Mouse (Mus musculus): ENCODE measurements around the gene Cx3cr1. TPM values are rescaled to one million over a fixed set of nuclear protein-coding genes. Genes with fewer than 3 reads are reported as not detected.

Gene Cx3cr1
- polyA plus RNA-seq, 1 experiment from 2014 or later, result 7.8 TPM

DNA sequence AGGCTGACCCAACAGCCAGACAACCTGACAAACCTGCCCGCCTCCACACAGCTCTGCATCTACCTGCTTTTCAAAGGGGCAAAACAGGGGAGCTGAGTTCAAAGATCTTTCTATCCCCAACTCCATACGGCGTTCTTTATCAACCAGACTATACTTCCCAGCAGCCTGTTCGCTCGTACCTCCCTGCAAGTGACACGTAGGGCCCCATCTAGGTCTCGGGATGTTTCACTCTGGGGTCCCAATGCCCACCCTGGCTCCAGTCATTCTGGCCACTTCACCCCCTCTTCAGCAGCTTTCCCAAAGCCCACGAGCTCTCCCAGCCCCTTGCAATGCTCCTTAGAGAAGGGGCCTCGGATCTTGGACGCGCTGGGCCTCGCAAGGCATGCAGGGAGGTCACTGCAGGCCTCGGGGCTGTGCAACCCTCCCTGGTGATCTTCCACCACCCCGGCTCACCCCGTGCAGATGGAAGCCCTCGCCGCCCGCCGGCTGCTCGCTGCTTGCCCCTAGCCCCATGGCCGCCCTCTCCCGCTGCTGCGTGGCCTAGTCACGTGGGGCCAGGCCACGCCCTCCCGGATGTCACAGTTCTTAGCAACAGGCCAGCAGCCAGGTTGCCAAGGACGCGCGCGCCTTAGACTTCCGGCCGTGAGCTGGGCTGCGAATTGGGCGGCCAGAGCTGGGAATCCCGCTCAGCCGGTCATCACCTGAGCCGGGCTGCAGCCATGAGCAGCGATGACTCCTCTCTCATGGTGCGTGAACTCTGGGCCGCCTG lies 132.5 kb downstream of the Cx3cr1 start, which contains the start of the genes Gorasp1 and Ttc21a:
Gene Gorasp1 (minus strand): TSS at position 561 of the 769 bp plus-strand sequence.
Gene Ttc21a (plus strand): TSS at position 602 of the 769 bp plus-strand sequence.
- Histone ChIP-seq H3K4me1 (peaks cover 17% of the 10 kb centered on the region), H3K27ac (no peak within 1 kb of the TSS), H3K27me3 (replicated peaks) (no peaks in the 10 kb centered on the region), H3K4me2 (replicated peaks) (peak within 1 kb of the TSS; percentile 77), H3K9ac (peak within 1 kb of the TSS; percentile 87), H3K4me3 (peak within 1 kb of the TSS; percentile 55), H3K9me3 (no peaks in the 10 kb centered on the region), H3K36me3 (peaks cover 3% of the 10 kb centered on the region; the same call in 1 of the 2 replicates)
- ATAC-seq (ENCODE audit: low FRiP score, low read depth), result peak; percentile 98
- 3% methylated on average over 40 of the region's 40 CpGs for WGBS

DNA sequence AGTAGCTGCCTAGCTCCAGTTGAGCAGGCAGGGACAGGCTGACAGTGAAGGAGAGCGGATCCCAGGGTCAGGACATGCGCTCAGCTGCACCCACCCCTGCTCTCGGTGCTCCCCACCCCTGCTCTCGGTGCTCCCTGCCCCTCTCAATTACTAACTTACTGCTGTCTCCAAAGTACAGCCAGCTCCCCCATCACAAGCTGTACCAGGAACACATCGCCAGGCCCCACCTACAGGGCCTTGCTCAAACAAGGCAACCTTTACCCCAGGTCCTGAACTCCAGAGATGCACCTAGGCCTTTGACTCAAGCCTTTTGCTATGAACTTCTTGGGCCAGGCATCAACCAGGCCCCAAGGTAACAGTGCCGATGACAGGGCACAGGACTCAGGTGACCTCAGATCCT lies 136.0 kb downstream of the Cx3cr1 start:
- H3K4me3 ChIP-seq, result no peak overlapping the region
- no peaks in the 10 kb centered on the region for H3K27me3 ChIP-seq (replicated peaks)
- H3K36me3 ChIP-seq, result peaks cover 28% of the 10 kb centered on the region
- H3K9me3 ChIP-seq, result no peaks in the 10 kb centered on the region
- H3K27ac ChIP-seq, result no peak overlapping the region
- H3K9ac ChIP-seq, result no peak overlapping the region
- no peak overlapping the region for H3K4me2 ChIP-seq (replicated peaks)
- H3K4me1 ChIP-seq, result peaks cover 17% of the 10 kb centered on the region
- WGBS, result 94% methylated on average over 6 of the region's 6 CpGs
- no peak for ATAC-seq (ENCODE audit: low FRiP score, low read depth)

DNA sequence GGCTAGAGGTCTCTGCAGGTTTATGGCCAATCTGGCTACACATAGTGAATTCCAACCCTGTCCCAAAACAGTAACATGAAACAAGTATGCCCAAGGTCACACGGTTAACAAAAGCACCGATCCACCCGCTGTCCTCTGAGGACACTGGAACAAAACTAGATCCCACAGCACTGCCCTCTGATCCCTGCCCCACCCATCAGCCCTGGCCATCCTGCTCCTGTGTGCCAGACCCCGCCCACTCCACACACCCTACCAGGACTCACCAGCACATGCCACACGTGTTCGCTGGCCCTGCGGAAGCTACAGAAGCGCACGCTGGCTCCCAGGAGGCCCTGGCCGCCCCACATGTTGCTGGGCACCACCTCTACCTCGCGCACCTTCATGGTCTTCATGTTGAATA lies 137.3 kb downstream of the Cx3cr1 start:
- Histone ChIP-seq H3K4me3 (no peak overlapping the region), H3K27me3 (replicated peaks) (no peaks in the 10 kb centered on the region), H3K9me3 (no peaks in the 10 kb centered on the region), H3K27ac (no peak overlapping the region), H3K4me1 (peaks cover 10% of the 10 kb centered on the region), H3K9ac (no peak overlapping the region), H3K4me2 (replicated peaks) (no peak overlapping the region), H3K36me3 (peaks cover 39% of the 10 kb centered on the region)
- no peak for ATAC-seq (ENCODE audit: low FRiP score, low read depth)
- WGBS, result 93% methylated on average over 12 of the region's 12 CpGs

DNA sequence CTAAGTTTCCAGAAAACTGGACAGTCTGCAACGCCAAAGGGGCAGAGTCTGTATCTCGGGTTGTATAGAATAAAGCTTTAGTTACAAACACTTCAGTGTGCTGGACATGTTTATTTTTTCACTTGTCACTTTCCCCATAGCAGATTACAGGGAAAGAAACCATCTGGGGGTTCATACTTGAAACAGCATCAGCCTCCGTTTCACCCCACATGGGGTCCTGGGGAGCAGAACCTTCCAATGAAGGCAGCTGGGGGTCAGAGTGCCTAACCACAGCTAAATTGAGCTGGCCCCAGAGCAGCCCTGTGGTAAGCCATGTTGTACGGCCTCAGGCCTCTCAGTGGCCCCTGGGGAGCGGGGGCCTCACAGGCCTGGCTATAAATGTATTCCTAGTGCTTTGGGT lies 143.2 kb downstream of the Cx3cr1 start:
- Histone ChIP-seq H3K4me2 (replicated peaks) (no peak overlapping the region), H3K36me3 (peaks cover 82% of the 10 kb centered on the region), H3K9me3 (no peaks in the 10 kb centered on the region), H3K27ac (no peak overlapping the region), H3K27me3 (replicated peaks) (no peaks in the 10 kb centered on the region), H3K4me3 (no peak overlapping the region), H3K4me1 (no peaks in the 10 kb centered on the region), H3K9ac (no peak overlapping the region)
- WGBS, result 92% methylated on average over 5 of the region's 5 CpGs
- ATAC-seq (ENCODE audit: low FRiP score, low read depth), result no peak

DNA sequence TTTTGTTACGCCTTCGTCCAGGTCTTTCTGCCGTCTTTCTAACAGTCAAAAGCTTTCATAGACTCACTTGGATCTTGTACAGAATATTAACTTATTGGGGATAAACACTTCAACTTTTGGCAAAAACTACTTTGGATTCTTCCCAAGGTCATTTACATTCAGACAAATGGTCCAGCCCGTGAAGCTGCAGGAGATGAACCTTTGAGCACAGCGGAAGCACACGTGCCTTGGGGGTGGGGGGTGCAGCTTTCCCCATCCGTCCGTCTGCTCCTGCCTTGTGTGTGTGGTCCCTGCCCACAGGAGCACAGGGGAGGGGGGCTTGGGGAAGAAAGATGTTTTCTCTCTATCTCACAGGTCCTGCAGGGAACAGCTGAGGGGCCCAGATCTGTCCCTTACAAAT lies 143.9 kb downstream of the Cx3cr1 start:
- peaks cover 79% of the 10 kb centered on the region for H3K36me3 ChIP-seq
- WGBS, result 87% methylated on average over 8 of the region's 8 CpGs

DNA sequence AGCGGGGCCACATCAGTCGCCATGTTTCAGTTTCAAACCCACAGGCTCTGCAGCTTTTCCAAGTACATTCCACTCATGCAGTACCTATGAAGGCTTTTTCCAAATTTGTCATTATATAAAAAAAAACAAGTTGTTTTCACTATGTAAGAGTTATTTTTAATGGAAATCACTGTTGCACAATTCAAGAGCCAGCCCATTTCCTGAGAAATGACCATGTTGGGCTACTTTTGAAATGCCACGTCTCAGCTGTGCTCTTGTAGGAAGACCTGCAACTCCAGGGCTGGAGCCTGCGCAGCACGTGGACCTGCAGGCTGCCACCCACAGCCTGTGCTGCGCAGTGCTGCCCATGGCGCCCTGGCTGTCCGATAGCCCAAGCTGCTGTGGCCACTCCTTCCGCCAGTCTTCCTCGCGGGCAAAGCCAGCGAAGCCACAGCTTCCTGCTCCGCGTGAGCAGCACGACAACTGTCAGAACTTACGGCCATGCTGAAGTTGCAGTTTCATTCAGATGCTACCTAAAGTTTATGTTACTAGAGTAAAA lies 144.5 kb downstream of the Cx3cr1 start:
- H3K9ac ChIP-seq, result no peak overlapping the region
- no peaks in the 10 kb centered on the region for H3K4me1 ChIP-seq
- peaks cover 80% of the 10 kb centered on the region for H3K36me3 ChIP-seq
- 95% methylated on average over 16 of the region's 16 CpGs for WGBS
- H3K4me3 ChIP-seq, result no peak overlapping the region
- H3K9me3 ChIP-seq, result no peaks in the 10 kb centered on the region
- no peaks in the 10 kb centered on the region for H3K27me3 ChIP-seq (replicated peaks)
- H3K27ac ChIP-seq, result no peak overlapping the region
- no peak overlapping the region for H3K4me2 ChIP-seq (replicated peaks)
- no peak for ATAC-seq (ENCODE audit: low FRiP score, low read depth)

More for the DNA sequence above, 143.9 kb downstream of the Cx3cr1 start:
- ATAC-seq (ENCODE audit: low FRiP score, low read depth), result no peak
- Histone ChIP-seq H3K9ac (no peak overlapping the region), H3K4me1 (no peaks in the 10 kb centered on the region), H3K27ac (no peak overlapping the region), H3K4me2 (replicated peaks) (no peak overlapping the region), H3K9me3 (no peaks in the 10 kb centered on the region), H3K4me3 (no peak overlapping the region), H3K27me3 (replicated peaks) (no peaks in the 10 kb centered on the region)

DNA sequence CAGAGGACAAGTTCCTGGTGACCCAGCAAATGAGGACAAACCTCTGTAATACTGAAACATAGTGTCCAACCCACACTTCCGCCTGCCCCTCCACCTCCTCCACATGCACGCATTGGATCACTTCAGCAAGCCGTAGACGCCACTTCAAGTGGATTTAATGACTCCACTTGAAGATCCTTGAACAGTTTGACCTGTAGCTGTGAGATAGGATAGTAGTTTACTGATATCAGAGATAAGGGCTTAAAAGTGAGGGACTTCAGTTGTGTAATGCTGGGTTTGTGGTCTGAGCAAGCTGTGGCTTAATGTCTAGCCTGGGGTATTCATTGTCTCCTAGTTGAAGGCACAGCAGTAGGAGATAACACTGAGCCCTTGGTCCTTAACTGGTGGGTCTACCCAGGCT lies 146.2 kb downstream of the Cx3cr1 start:
- Histone ChIP-seq H3K9ac (no peak overlapping the region), H3K36me3 (peaks cover 80% of the 10 kb centered on the region), H3K4me3 (no peak overlapping the region), H3K27me3 (replicated peaks) (no peaks in the 10 kb centered on the region), H3K27ac (no peak overlapping the region), H3K4me1 (no peaks in the 10 kb centered on the region), H3K4me2 (replicated peaks) (no peak overlapping the region), H3K9me3 (no peaks in the 10 kb centered on the region)
- ATAC-seq (ENCODE audit: low FRiP score, low read depth), result no peak
- WGBS, result 94% methylated on average over 4 of the region's 4 CpGs

DNA sequence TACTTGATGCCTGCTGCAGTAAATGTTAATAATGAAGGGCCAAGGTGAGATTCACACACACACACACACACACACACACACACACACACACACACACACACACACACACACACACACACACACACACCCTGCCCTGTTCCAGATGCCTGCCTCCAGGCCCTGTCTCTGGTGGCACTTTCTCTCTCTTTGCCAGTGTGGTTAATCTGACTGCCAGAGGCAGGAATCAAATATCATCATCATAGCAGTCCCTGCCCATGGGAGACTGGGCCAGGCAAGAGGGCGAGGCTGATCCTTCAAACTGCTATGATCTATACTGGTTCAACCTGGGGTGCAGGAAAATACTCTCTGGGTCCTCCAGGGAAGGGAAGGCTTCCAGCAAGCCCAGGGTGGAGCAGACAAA lies 149.8 kb downstream of the Cx3cr1 start:
- H3K4me1 ChIP-seq, result no peaks in the 10 kb centered on the region
- no peaks in the 10 kb centered on the region for H3K27me3 ChIP-seq (replicated peaks)
- WGBS, result 90% methylated on average over 1 of the region's 1 CpGs
- no peak for ATAC-seq (ENCODE audit: low FRiP score, low read depth)
- H3K36me3 ChIP-seq, result peaks cover 74% of the 10 kb centered on the region
- no peak overlapping the region for H3K4me3 ChIP-seq
- no peaks in the 10 kb centered on the region for H3K9me3 ChIP-seq
- H3K9ac ChIP-seq, result no peak overlapping the region
- H3K27ac ChIP-seq, result no peak overlapping the region
- no peak overlapping the region for H3K4me2 ChIP-seq (replicated peaks)

DNA sequence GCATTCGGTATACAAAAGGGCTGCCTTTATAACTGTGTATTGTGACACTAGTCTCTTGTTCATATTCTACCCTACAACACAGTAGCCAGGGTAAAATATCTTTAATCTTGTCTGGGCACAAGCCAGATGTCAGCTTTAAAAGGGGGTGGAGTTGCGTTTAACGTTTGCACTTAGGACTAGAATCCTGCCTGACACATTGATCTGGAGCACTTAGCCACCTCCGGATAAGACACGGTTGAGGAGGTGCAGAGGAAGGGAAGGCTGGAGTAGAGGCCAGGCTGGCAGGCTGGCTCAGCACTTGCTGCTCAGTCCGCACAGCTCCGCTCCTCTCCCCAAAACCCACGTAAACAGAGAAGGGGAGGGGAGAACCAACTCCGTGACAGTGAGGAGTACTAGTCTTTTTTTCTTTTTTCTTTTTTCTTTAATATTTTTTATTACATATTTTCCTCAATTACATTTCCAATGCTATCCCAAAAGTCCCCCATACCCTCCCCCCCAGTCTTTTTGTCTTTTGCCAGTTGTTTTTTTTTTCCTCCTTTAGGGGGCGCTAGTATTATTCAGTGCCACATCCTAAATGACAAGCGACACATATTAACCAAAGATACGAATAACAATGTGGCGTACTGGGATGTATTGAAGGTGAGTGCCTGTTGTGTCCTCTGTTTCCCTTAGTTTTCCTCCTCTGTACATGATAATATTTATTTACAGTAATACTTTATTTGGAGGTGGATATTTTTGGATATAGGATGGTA lies 156.4 kb downstream of the Cx3cr1 start:
- H3K4me2 ChIP-seq (replicated peaks), result no peak overlapping the region
- no peaks in the 10 kb centered on the region for H3K9me3 ChIP-seq
- H3K36me3 ChIP-seq, result peaks cover 86% of the 10 kb centered on the region
- no peaks in the 10 kb centered on the region for H3K27me3 ChIP-seq (replicated peaks)
- no peaks in the 10 kb centered on the region for H3K4me1 ChIP-seq
- no peak overlapping the region for H3K27ac ChIP-seq
- WGBS, result 80% methylated on average over 13 of the region's 13 CpGs
- no peak overlapping the region for H3K9ac ChIP-seq
- ATAC-seq (ENCODE audit: low FRiP score, low read depth), result no peak
- no peak overlapping the region for H3K4me3 ChIP-seq

DNA sequence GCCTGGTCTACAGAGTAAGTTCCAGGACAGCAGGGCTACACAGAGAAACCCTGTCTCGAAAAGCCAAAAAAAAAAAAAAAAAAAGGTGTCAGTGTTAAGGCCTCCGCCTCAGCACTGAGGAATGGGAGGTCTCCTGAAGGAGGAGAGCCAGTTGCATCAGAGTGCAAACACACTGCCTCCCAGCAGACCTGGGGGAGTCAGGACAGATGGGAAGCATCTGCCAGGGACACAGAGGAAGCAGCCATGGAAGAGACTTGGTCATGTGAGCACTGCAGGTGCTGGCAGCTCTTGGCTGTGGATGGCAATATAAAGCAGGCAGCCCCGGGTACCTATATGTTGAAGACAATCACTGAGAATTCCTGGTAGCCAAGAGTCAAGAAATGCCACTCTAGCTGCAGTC lies 159.7 kb downstream of the Cx3cr1 start:
- Histone ChIP-seq H3K9ac (no peak overlapping the region), H3K27me3 (replicated peaks) (no peaks in the 10 kb centered on the region), H3K36me3 (peaks cover 93% of the 10 kb centered on the region), H3K9me3 (no peaks in the 10 kb centered on the region), H3K4me2 (replicated peaks) (no peak overlapping the region), H3K4me1 (no peaks in the 10 kb centered on the region), H3K4me3 (no peak overlapping the region), H3K27ac (no peak overlapping the region)
- 83% methylated on average over 3 of the region's 3 CpGs for WGBS
- ATAC-seq (ENCODE audit: low FRiP score, low read depth), result no peak

DNA sequence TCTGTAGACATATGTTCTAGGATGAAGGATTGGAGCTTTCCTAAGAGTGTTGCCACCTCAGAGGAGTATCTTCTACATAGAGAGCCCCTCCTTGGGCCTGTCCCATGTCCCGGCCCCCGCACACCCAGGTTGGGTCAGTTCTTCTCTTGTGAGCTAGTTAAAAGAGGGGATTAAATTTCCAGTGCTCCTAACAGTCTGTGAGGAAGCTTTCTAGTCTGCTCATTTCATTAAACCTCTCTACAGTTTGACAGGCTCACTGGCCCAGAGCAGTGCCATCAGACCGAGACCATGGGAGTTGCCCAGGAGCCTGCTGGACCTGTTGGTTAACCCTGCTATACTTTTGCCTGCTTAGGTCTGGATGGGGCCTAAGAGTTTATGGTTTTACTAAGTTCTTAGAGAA lies 161.0 kb downstream of the Cx3cr1 start:
- H3K36me3 ChIP-seq, result peaks cover 91% of the 10 kb centered on the region
- ATAC-seq (ENCODE audit: low FRiP score, low read depth), result no peak
- H3K4me3 ChIP-seq, result no peak overlapping the region
- 94% methylated on average over 3 of the region's 3 CpGs for WGBS
- no peaks in the 10 kb centered on the region for H3K9me3 ChIP-seq
- H3K27ac ChIP-seq, result no peak overlapping the region
- no peaks in the 10 kb centered on the region for H3K4me1 ChIP-seq
- no peak overlapping the region for H3K9ac ChIP-seq
- H3K27me3 ChIP-seq (replicated peaks), result no peaks in the 10 kb centered on the region
- H3K4me2 ChIP-seq (replicated peaks), result no peak overlapping the region

DNA sequence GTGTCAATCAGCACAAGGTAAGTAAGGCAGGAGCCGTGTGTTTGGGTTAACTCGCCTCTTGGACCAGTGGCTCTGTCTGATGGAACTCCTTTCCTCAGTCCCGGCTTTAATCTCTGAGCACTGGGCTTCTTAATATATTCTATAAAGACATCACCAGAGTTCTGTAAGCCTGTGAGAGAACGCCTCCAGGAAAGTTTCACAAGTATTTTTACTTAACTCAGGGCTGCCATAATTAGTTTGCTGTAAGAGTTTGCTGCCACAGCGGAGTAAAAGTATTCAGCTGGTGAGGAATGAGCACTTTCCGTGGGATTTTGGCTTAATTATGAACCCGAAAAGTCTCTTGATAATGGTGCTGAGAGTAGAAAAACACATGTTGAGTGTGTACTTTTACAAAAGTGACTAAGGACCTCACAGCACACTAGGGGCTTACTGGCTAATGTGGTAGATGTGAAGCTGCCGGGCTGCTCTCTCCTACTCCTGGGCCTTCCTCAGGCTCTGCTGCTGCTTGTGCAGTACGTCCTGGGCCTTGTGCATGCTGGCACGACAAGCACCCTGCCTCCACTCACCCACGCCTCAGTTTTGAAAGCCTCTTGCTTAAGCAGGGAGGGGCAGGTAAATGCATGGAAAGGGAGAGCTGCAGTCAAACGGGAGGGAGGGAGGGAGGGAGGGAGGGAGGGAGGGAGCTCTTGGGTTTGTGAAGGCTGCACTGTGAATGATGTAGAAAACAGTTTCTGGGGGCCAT lies 167.1 kb downstream of the Cx3cr1 start:
- H3K27ac ChIP-seq, result no peak overlapping the region
- H3K27me3 ChIP-seq (replicated peaks), result no peaks in the 10 kb centered on the region
- H3K4me2 ChIP-seq (replicated peaks), result no peak overlapping the region
- no peaks in the 10 kb centered on the region for H3K4me1 ChIP-seq
- peaks cover 45% of the 10 kb centered on the region for H3K36me3 ChIP-seq
- H3K4me3 ChIP-seq, result no peak overlapping the region
- no peak overlapping the region for H3K9ac ChIP-seq
- no peak for ATAC-seq (ENCODE audit: low FRiP score, low read depth)
- no peaks in the 10 kb centered on the region for H3K9me3 ChIP-seq
- 85% methylated on average over 12 of the region's 12 CpGs for WGBS

All from neural tube, embryonic 12.5 days (tissue).